Mouse (Mus musculus): Measurements from ENCODE around the gene Pdzd8. TPM values are rescaled to one million over a fixed set of nuclear protein-coding genes. Genes with fewer than 3 reads are reported as not detected.

The Pdzd8 gene
- total RNA-seq (2021) = 10 to 100 TPM; 40.0 to 40.8 TPM

- peak; percentile 92 for DNase-seq
Measured at GRCm38 (mm10) chr19:59345658-59346283, at the start of gene Pdzd8. TSS of gene Pdzd8 (minus strand) at chr19:59345780.

GRCm38 (mm10) chr19:59393777-59394441 is 48.3 kb upstream of the Pdzd8 start:
- DNase-seq = no peak

GRCm38 (mm10) chr19:59388847-59389606 is 43.4 kb upstream of the Pdzd8 start:
- peak; percentile 67 for DNase-seq

GRCm38 (mm10) chr19:59388399-59388798 is 42.8 kb upstream of the Pdzd8 start:
- DNase-seq = no peak

- peak; percentile 35 for DNase-seq
Measured at GRCm38 (mm10) chr19:59387178-59387577, 41.6 kb upstream of the Pdzd8 start.

- no peak for DNase-seq
Measured at GRCm38 (mm10) chr19:59384582-59385495, 39.3 kb upstream of the Pdzd8 start.

- no peak for DNase-seq
Measured at GRCm38 (mm10) chr19:59382416-59382917, 36.9 kb upstream of the Pdzd8 start.

- no peak for DNase-seq
Measured at GRCm38 (mm10) chr19:59379995-59380394, 34.4 kb upstream of the Pdzd8 start.

- no peak for DNase-seq
Measured at GRCm38 (mm10) chr19:59376481-59376880, 30.9 kb upstream of the Pdzd8 start.

- no peak for DNase-seq
Measured at GRCm38 (mm10) chr19:59374940-59375339, 29.4 kb upstream of the Pdzd8 start.

- no peak for DNase-seq
Measured at GRCm38 (mm10) chr19:59372928-59373327, 27.3 kb upstream of the Pdzd8 start.

GRCm38 (mm10) chr19:59371016-59371415 is 25.4 kb upstream of the Pdzd8 start:
- no peak for DNase-seq

GRCm38 (mm10) chr19:59367892-59368291 is 22.3 kb upstream of the Pdzd8 start:
- no peak for DNase-seq

GRCm38 (mm10) chr19:59366724-59367123 is 21.1 kb upstream of the Pdzd8 start:
- DNase-seq = no peak

- DNase-seq = no peak
Measured at GRCm38 (mm10) chr19:59363666-59364065, 18.1 kb upstream of the Pdzd8 start.

- no peak for DNase-seq
Measured at GRCm38 (mm10) chr19:59362646-59363045, 17.1 kb upstream of the Pdzd8 start.

GRCm38 (mm10) chr19:59360486-59360896 is 14.9 kb upstream of the Pdzd8 start:
- no peak for DNase-seq

GRCm38 (mm10) chr19:59359202-59359601 is 13.6 kb upstream of the Pdzd8 start:
- no peak for DNase-seq

GRCm38 (mm10) chr19:59357878-59358277 is 12.3 kb upstream of the Pdzd8 start:
- DNase-seq = no peak

- no peak for DNase-seq
Measured at GRCm38 (mm10) chr19:59356843-59357595, 11.4 kb upstream of the Pdzd8 start.

- no peak for DNase-seq
Measured at GRCm38 (mm10) chr19:59356388-59356787, 10.8 kb upstream of the Pdzd8 start.

Measured in heart, postnatal 4 days (tissue).